Mouse (Mus musculus) hindbrain, embryonic 16.5 days (tissue): ENCODE data around the gene Lmod1. TPM values are rescaled to one million over a fixed set of nuclear protein-coding genes. Genes with fewer than 3 reads are reported as not detected.

Experiments
- ATAC-seq: fragments of 200-750 bp; cut with Nextera tagmentation; 2 replicates; pipeline ENCODE4 v1.8.0; 2017; ENCODE audit warnings: moderate TSS enrichment, moderate library complexity
- H3K27ac ChIP-seq: fragments of 300-500 bp; sonication (generic); 2 replicates; pipeline ENCODE4 v1.5.1; 2014; ENCODE audit warnings: low read depth, mild to moderate bottlenecking, control low read depth, low read length, moderate library complexity
- H3K27me3 ChIP-seq: fragments of 300-500 bp; sonication (generic); replicated peaks from 2 replicates; pipeline ENCODE4 v1.6.1; 2014; ENCODE audit warnings: low read length; ENCODE audit not compliant: control insufficient read depth, insufficient read depth
- H3K36me3 ChIP-seq: fragments of 300-500 bp; sonication (generic); 2 replicates; pipeline ENCODE4 v1.6.1; 2014; ENCODE audit warnings: mild to moderate bottlenecking, low read length, moderate library complexity, mixed read lengths; ENCODE audit not compliant: control insufficient read depth, insufficient read depth
- H3K4me1 ChIP-seq: fragments of 300-500 bp; sonication (generic); 2 replicates; pipeline ENCODE4 v1.6.1; 2014; ENCODE audit warnings: low read depth, low read length; ENCODE audit not compliant: control insufficient read depth, insufficient read depth
- H3K4me2 ChIP-seq: fragments of 300-500 bp; sonication (generic); 2 replicates; pipeline ENCODE4 v1.6.1; 2014; ENCODE audit warnings: mild to moderate bottlenecking, low read length, control low read depth, moderate library complexity
- H3K4me3 ChIP-seq: fragments of 300-500 bp; sonication (generic); 2 replicates; pipeline ENCODE4 v1.5.1; 2014; ENCODE audit warnings: mild to moderate bottlenecking, low read length, control low read depth, moderate library complexity
- H3K9ac ChIP-seq: fragments of 300-500 bp; sonication (generic); 2 replicates; pipeline ENCODE4 v1.6.1; 2014; ENCODE audit warnings: low read depth, mild to moderate bottlenecking, control low read depth, low read length, moderate library complexity
- H3K9me3 ChIP-seq: fragments of 300-500 bp; sonication (generic); 2 replicates; pipeline ENCODE4 v1.6.1; 2014; ENCODE audit warnings: mild to moderate bottlenecking, low read length, moderate library complexity; ENCODE audit not compliant: control insufficient read depth
- WGBS: fragments of 180-500 bp; shearing (Covaris S2); extraction: QIAGEN DNeasy Blood & Tissue Kit; methylation state at CpG from one replicate; pipeline ENCODE4 v1.1.7; 2014; 5-methylcytosine and 5-hydroxymethylcytosine counted together
- polyA plus RNA-seq: library from polyadenylated mRNA; unstranded; fragments of >200 nt; fragmentation: Nextera tagmentation; extraction: Ambion mirVana; gene quantifications from 2 replicates; pipeline ENCODE4 v1.2.1, GENCODE M21; 2015

The Lmod1 gene
- polyA plus RNA-seq, 1 experiment from 2014 or later, result 0.28 TPM

DNA sequence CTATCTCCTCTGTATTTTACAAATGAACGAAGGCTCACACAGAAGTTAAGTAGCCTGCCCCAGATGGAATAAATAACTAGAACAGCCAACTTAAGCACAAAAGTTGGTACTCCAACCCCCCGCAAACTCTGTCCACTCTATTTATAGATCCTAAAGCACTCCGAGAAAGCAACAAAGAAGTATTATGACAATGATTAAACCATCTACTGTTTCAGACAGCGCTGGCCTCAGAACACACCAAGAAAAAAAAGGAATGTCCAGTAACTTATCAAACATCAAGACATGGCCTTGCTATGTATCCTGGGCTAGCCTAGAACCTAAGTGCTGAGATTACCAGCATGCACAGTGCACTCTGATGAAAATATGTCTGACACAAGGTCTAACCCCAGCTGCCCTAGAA, 12.4 kb upstream of the Lmod1 start:
- Histone ChIP-seq H3K4me2 (peak overlapping the region; percentile 80), H3K27ac (no peak overlapping the region), H3K9me3 (no peaks in the 10 kb centered on the region), H3K4me3 (peak overlapping the region; percentile 66), H3K27me3 (no peaks in the 10 kb centered on the region; the same call in 1 of the 2 replicates), H3K36me3 (peaks cover 11% of the 10 kb centered on the region), H3K9ac (no peak overlapping the region), H3K4me1 (peaks cover 19% of the 10 kb centered on the region)
- ATAC-seq, result no peak
- 87% methylated on average over 4 of the region's 4 CpGs for WGBS

DNA sequence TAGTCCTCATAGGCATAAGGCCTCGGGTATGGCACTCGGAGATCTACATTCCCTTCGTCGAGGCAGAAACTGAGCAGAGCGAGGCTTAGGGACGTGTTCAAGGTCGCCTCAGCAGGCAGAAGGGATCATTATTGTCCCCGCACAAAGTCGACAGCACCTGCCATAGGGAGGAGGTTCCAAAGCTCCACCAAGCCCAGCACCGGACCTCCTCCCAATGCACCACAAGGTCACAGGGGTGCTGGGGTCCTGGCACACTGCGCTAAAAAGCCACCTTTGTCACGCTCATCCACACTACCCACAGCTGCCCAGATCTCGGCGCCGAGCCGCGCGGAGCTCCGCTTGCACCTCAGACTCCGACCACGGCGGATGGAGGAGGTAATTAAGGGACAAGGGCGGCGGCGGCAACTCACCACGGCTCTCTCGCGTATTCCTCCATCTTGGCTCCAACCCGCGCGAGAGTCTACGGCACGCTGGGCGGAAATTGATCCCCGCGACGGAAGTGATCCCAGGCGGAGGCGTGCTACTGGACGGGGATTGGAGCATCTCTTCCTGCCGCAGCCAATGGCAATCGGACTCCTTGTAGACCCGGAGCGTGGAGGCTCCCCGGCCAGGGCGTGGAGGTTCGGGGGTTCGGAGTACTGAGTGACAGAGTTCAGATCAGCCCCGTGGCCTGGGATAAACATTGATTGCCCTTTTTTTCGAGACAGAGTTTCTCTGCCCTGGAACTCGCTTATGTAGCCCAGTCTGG, 11.1 kb upstream of the Lmod1 start, which contains the start of gene Timm17a:
Timm17a (minus strand) TSS at position 495 of the 748 bp plus-strand sequence.
- peak within 1 kb of the TSS; percentile 86 for H3K9ac ChIP-seq
- H3K9me3 ChIP-seq, result no peaks in the 10 kb centered on the region
- H3K36me3 ChIP-seq, result peaks cover 5% of the 10 kb centered on the region
- peak within 1 kb of the TSS; percentile 66 for H3K4me3 ChIP-seq
- peak within 1 kb of the TSS; percentile 80 for H3K4me2 ChIP-seq
- peak; percentile 100 for ATAC-seq
- H3K27me3 ChIP-seq, result no peaks in the 10 kb centered on the region; the same call in 1 of the 2 replicates
- peak within 1 kb of the TSS; percentile 80 for H3K27ac ChIP-seq
- WGBS, result under 1% methylated on average over 51 of the region's 51 CpGs
- H3K4me1 ChIP-seq, result peaks cover 19% of the 10 kb centered on the region

DNA sequence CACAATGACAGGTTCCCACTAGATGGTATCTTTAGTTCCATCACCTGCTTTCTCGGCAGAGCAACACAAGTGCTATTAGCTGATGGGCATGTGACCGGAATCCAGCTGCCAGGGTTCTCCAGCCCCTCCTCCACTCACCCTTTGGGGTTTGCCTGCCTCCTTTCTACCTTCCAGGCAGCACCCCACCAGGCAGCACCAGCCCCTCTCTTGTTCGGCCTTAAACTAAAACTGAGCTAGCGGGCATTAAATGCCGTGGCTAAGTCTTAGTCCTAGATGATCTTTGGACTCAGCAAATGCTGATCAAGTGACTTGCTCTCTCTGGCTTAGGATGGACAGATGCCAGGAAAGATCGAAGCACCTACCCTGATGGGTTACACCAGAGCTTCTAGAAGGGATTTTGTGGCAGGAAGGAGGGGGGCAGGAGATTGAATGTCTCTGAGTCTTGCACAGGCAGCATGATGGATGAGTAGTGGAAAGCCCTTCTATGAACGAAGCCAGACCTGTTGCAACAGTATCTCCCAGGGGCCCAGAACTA, 1.2 kb upstream of the Lmod1 start:
- Histone ChIP-seq H3K9me3 (no peaks in the 10 kb centered on the region), H3K9ac (no peak overlapping the region), H3K27me3 (no peaks in the 10 kb centered on the region; the same call in 1 of the 2 replicates), H3K4me3 (no peak overlapping the region), H3K36me3 (no peaks in the 10 kb centered on the region), H3K27ac (no peak overlapping the region), H3K4me1 (no peaks in the 10 kb centered on the region), H3K4me2 (no peak overlapping the region)
- ATAC-seq, result no peak
- WGBS, result 81% methylated on average over 7 of the region's 7 CpGs

DNA sequence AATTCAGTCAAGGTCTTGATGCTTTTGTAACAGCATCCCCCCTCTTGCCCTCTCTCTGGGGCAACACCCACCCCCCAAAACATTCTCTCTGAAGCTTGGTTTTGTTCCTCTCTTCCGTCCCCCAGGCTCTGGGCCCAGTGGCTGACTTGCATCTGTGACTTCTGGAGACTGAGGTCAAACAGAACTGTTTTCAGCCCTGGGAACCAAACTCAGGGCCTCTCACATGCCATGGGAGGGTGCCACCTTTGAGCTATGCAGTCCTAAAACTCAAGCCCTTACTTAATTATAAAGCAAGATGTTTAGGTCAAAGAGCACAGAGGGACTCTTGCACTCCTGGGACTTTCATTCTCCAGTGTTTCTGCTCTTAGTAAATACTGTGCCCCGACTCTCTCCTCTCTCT, 1.3 kb downstream of the Lmod1 start:
- ATAC-seq, result no peak
- Histone ChIP-seq H3K9me3 (no peaks in the 10 kb centered on the region), H3K27ac (no peak overlapping the region), H3K36me3 (no peaks in the 10 kb centered on the region), H3K27me3 (no peaks in the 10 kb centered on the region; the same call in 1 of the 2 replicates), H3K4me1 (no peaks in the 10 kb centered on the region), H3K4me3 (no peak overlapping the region), H3K9ac (no peak overlapping the region), H3K4me2 (no peak overlapping the region)
- 80% methylated on average over 2 of the region's 2 CpGs for WGBS

DNA sequence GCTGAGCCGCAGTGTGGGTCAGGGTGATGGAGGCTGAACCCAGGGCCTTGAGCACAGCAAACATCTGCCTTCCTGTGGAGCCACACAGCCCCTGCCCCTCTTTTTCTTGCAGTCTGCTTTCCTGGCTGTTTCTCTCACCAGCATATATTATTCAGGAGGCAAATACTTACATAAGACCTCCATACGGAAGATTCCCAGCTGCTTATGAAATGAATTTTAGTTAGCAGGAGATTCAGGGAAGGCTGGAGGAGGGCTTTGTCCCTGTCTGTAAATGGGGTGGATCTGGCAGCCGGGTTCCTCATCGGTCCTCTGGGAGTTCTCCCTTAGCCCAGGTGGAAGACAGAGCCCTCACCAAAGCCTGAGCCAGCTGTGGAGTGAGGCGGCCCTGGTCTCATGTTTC, 3.8 kb downstream of the Lmod1 start:
- H3K9ac ChIP-seq, result no peak overlapping the region
- no peaks in the 10 kb centered on the region; the same call in 1 of the 2 replicates for H3K27me3 ChIP-seq
- H3K4me1 ChIP-seq, result no peaks in the 10 kb centered on the region
- 73% methylated on average over 5 of the region's 5 CpGs for WGBS
- H3K4me2 ChIP-seq, result no peak overlapping the region
- no peak overlapping the region for H3K4me3 ChIP-seq
- no peaks in the 10 kb centered on the region for H3K9me3 ChIP-seq
- ATAC-seq, result no peak
- no peak overlapping the region for H3K27ac ChIP-seq
- no peaks in the 10 kb centered on the region for H3K36me3 ChIP-seq

DNA sequence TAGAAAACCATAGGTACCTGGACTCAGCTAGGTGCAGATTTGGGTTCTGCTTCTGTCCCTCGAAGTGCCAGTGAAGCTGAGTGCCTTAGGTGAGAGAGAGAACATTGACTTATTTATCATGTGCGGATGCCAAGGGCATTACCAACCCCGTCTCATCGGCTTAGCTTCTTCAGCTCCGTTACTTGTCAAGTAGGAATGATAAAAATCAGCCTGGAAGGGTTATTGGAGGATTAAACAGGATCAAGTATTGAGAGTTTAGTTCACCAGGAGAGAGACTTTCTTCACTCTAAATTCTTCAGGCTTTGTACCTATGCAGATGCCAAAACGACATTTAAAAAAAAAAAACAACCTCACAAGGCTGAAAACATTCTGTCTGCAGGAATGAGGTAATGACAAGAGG, 6.0 kb downstream of the Lmod1 start:
- Histone ChIP-seq H3K9me3 (no peaks in the 10 kb centered on the region), H3K4me2 (no peak overlapping the region), H3K9ac (no peak overlapping the region), H3K4me1 (no peaks in the 10 kb centered on the region), H3K4me3 (no peak overlapping the region), H3K36me3 (no peaks in the 10 kb centered on the region), H3K27ac (no peak overlapping the region), H3K27me3 (no peaks in the 10 kb centered on the region)
- ATAC-seq, result no peak
- 79% methylated on average over 6 of the region's 6 CpGs for WGBS

DNA sequence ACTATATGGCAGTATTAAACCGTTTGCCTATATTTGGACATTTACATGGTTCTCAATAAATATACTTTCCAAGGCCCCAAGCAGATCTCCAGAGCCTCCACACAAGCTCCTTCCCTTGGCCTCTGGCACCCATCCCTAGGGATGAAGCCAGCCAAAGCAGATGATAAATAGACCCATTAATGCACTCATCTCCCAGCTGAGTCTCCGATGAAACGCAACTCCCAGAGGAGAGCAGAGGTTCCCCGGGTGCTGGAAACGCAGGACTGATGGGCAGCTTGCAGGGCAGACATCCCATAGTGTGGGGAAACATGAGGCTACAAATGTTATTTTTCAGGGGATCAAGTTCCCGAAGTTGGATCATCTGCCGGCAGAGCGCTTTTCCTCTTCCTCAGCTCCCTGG, 17.3 kb downstream of the Lmod1 start:
- no peak overlapping the region for H3K27ac ChIP-seq
- no peak for ATAC-seq
- no peaks in the 10 kb centered on the region for H3K4me1 ChIP-seq
- H3K36me3 ChIP-seq, result no peaks in the 10 kb centered on the region
- WGBS, result 63% methylated on average over 8 of the region's 8 CpGs
- H3K4me2 ChIP-seq, result no peak overlapping the region
- H3K27me3 ChIP-seq, result no peaks in the 10 kb centered on the region
- no peaks in the 10 kb centered on the region for H3K9me3 ChIP-seq
- H3K9ac ChIP-seq, result no peak overlapping the region
- H3K4me3 ChIP-seq, result no peak overlapping the region

DNA sequence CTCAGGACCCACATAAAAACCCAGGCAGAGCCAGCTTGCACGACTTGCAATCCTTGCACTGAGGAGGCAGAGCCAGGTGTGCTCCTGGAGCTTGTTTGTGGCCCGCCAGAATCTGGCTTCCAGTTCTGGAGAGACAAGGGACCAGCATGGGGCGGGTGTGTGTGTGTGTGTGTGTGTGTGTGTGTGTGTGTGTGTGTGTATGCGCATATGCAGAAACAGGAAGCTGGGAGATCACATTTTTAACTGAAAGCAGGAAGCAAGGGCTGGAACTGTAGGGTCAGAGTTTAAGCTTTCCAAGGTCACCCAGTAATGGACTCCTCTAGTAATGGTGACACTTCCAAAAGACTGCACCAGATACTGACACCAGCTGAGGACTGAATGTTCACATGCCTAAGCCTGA, 19.4 kb downstream of the Lmod1 start:
- Histone ChIP-seq H3K9ac (no peak overlapping the region), H3K27me3 (no peaks in the 10 kb centered on the region), H3K27ac (no peak overlapping the region), H3K9me3 (no peaks in the 10 kb centered on the region), H3K4me3 (no peak overlapping the region), H3K4me2 (no peak overlapping the region), H3K36me3 (no peaks in the 10 kb centered on the region), H3K4me1 (no peaks in the 10 kb centered on the region)
- no peak for ATAC-seq
- 74% methylated on average over 4 of the region's 4 CpGs for WGBS

DNA sequence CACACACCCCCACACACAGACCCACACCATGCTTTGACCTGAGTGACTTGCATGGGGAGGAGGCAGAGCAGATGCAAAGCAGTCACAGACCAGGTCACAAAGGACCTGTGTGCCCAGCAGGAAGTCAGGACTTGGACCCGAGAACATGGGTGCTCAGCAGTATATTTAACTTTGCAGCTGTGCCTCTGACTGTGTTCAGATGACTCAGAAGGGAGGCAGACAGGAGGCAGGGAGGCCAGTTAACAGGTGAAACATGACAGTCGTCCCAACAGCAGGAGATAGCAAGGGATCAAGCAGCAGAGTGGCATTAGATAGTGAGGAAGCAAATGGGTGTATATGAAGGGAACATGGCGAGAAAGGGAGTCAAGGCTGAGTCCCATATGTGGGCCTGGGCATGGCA, 22.3 kb downstream of the Lmod1 start:
- Histone ChIP-seq H3K4me3 (no peak overlapping the region), H3K27me3 (no peaks in the 10 kb centered on the region), H3K4me1 (no peaks in the 10 kb centered on the region), H3K4me2 (no peak overlapping the region), H3K36me3 (no peaks in the 10 kb centered on the region), H3K9me3 (no peaks in the 10 kb centered on the region), H3K27ac (no peak overlapping the region), H3K9ac (no peak overlapping the region)
- no peak for ATAC-seq
- 73% methylated on average over 3 of the region's 3 CpGs for WGBS
